Mouse (Mus musculus) adrenal gland (tissue): ENCODE data around the gene Dnal4.
"Not testable (repeated sequence)": the region's sequence is repeated elsewhere in the genome, so short reads cannot be mapped to it uniquely, and the experiment has no call there.

ENCODE experiments used
- intact Hi-C: fragments of 180-260 bp; cut with DNase I; formaldehyde crosslinking; loops from one replicate; pipeline ENCODE4 v1.15.1; 2025
- long read RNA-seq, 2 experiments: library from polyadenylated mRNA; unstranded; transcript quantifications; one replicate each; pipeline ENCODE4 v2.0.0; 2020; ENCODE audit warnings: borderline replicate concordance in 1 of 2; ENCODE audit not compliant: insufficient replicate concordance in 1 of 2

The Dnal4 gene
- long read RNA-seq, experiment 1, transcript Dnal4-201 (4 exons, 1,472 nt) = major isoform, 35 of 43 reads
- long read RNA-seq, experiment 1, partial matches to known transcripts = 6 of 43 reads
- long read RNA-seq, experiment 1, other reads (novel, unspliced or antisense) = 2 of 43 reads
- long read RNA-seq, experiment 2, transcript Dnal4-201 (4 exons, 1,472 nt) = major isoform, 41 of 52 reads
- long read RNA-seq, experiment 2, partial matches to known transcripts = 9 of 52 reads
- long read RNA-seq, experiment 2, other reads (novel, unspliced or antisense) = 2 of 52 reads

GRCm38 (mm10) chr15:79777749-79778148, at the start of gene Dnal4:
Dnal4 (minus strand) TSS chr15:79777849.
- intact Hi-C loops = no loop called here

GRCm38 (mm10) chr15:79827061-79827777, 49.6 kb upstream of the Dnal4 start:
- intact Hi-C loops = no loop called here

DNA sequence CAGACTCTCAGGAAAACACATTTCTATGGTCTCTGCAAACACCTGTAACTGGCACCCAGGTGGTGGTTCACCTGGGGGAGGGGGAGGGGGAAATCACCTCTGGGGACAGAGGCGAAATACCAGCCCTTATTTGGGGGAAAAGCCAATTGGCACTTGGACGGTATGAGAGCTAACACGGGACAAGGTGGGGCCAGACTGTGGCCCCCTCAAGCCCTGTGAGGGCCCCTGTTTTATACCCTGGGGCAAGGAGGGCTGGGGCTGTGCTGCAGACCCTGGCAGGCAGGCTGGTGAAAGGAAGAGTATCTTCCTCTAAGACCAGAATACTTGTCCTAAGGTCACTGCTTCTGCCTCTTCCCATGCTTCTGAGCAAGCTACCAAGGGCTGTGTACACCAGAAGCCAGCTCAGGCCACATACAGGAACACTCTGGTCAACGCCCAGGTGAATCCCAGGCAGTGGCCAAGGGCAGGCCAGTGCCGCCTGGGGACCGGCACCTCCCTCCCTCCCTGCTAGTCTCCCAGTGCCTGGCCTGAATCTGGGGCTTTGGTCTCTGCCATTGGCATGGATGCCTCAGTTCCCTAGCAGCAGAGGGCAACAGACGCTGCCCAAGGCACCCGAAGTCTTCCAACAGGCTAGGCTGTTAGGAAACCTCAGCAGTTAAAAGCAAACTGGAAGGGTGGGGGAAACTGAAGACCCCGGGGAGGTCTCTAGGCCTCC, 48.7 kb upstream of the Dnal4 start:
- intact Hi-C loops = no loop called here

DNA sequence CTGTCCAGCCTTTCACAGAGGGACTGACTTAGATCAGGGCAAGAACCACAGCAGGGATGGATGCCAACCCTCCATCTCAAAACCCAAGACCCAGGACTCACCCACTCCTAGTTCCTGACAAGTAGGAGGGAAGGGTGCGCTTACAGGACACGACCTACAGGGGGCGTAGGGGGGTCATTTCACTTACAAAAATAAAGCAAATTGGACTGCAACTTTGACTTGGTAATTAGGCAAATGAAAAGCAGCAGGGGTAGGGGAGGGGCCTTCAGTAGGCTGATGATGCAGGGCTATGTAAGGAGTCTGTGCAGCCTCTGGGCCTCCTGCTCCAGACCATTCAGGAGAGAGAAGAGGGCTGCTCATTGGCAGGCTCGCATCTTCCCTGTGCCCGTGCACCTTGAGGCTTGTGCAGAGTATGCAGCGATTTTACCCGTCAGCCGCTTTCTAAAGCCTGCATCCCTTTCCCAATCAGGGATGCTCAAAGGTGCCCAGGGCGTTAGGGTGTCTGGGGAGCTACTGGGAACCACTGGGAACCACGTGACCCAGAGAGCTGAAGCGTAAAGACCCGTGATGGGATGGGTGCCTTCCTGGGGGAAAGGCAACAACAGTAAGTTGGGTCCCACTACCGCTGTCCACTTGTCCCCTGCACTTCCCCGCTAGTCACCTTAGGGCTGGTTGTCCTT, 47.6 kb upstream of the Dnal4 start:
- intact Hi-C loops = no loop called here

- intact Hi-C loops = no loop called here
These were observed 46.1 kb upstream of the Dnal4 start for GRCm38 (mm10) chr15:79823588-79824280.

DNA sequence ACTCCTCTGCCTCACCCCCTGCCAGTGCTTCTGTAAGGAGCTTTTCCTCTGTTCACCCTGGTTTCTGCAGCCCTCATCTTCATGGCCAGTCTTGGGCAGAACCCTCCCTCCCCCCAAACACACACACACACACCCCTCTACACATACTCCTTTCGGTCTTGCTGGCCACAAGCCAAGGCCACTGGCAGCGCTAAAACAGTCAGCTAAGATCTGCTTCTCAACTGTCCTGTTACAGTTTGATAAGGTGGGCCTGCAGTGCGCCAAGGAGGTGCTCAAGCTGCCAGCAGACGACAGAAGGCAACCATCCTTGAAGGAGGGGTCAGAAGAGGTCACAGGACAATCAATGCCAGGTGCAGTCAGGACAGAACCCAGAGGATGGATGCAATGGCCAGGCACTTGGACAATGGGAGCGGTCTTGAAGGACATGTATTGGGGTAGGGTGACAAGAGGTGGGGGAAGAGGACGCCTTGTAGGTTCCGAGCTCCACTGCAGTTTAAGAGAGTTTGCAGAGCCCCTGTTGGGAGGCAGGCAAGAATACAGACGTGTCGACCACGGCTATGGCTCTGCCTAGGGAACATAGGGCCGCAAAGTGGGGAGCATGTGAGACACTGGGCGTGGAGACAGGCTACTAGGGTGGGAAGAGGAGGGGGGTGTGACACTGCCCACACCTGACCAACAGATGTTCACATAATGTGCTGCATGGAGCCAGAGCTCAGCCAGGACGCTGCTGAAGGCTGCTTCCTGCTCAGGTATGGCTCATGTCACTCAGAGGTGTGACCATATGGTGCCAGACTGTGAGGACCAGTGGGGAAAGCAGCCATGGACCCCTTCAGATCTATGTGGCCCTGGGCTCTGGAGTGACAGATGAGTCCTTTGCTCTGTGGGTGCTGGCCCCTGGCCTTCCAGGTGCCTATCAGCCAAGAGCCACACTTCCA, 44.9 kb upstream of the Dnal4 start:
- intact Hi-C loops = no loop called here

- intact Hi-C loops = no loop called here
These were observed 40.7 kb upstream of the Dnal4 start for GRCm38 (mm10) chr15:79818325-79818724.

- intact Hi-C loops = no loop called here
These were observed 36.1 kb upstream of the Dnal4 start for GRCm38 (mm10) chr15:79813666-79814258.

GRCm38 (mm10) chr15:79812840-79813239, 35.2 kb upstream of the Dnal4 start:
- intact Hi-C loops = not testable (repeated sequence)

GRCm38 (mm10) chr15:79810997-79811396, 33.3 kb upstream of the Dnal4 start:
- intact Hi-C loops = no loop called here

GRCm38 (mm10) chr15:79810061-79810460, 32.4 kb upstream of the Dnal4 start:
- intact Hi-C loops = no loop called here

- intact Hi-C loops = loop anchor here (5.0 kb wide), 1 partner anchor 51 kb away; no protein-coding TSS in a partner anchor
These were observed 31.0 kb upstream of the Dnal4 start for GRCm38 (mm10) chr15:79808658-79809057.

DNA sequence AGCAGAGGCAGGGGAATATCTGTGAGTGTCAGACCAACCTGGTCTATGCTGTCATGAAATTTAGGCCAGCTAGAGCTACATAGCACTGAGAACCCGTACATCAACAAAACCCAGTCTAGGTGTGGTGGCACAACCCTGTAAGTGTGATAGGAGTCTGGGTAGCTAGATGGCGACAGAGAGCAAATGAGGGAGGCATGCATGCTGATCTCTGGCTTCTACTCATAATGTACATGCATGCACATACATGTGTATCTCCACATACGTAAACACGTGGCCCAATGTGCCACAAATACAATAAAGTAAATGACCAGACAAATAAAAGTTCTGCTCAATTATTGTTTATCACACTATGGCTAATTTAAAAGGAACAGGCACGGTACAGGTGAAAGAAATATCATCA, 30.5 kb upstream of the Dnal4 start:
- intact Hi-C loops = loop anchor here (5.0 kb wide), 1 partner anchor 51 kb away; no protein-coding TSS in a partner anchor

DNA sequence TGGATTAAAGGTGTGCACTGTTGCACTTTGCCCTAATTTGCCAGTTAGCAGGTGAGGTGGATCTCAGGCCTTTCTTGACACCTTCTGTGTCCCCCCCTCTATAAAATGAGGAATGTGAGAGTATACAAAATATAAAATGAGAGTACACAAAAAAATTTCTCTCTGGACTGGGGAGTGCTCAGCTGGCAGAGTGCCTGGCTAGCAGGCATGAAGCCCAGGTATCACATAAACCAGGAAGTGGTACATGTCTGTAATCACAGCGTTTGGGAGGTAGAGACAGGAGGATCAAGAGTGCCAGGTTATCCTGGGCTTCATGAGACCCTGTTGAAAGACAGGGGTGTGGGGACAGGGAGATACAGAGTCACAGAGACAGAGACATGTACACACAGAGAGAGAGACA, 29.4 kb upstream of the Dnal4 start:
- intact Hi-C loops = loop anchor here (5.0 kb wide), 1 partner anchor 50 kb away; no protein-coding TSS in a partner anchor

- intact Hi-C loops = loop anchor here (5.0 kb wide), 1 partner anchor 48 kb away; no protein-coding TSS in a partner anchor
These were observed 27.6 kb upstream of the Dnal4 start for GRCm38 (mm10) chr15:79805246-79805645.

- intact Hi-C loops = loop anchor here (5.0 kb wide), 1 partner anchor 47 kb away; no protein-coding TSS in a partner anchor
These were observed 26.9 kb upstream of the Dnal4 start, which contains the start of gene Nptxr for GRCm38 (mm10) chr15:79804352-79805071. Nptxr (minus strand) TSS chr15:79804766.

- intact Hi-C loops = no loop called here
These were observed 26.1 kb upstream of the Dnal4 start for GRCm38 (mm10) chr15:79803533-79804351.
